In the genomic region with DNA sequence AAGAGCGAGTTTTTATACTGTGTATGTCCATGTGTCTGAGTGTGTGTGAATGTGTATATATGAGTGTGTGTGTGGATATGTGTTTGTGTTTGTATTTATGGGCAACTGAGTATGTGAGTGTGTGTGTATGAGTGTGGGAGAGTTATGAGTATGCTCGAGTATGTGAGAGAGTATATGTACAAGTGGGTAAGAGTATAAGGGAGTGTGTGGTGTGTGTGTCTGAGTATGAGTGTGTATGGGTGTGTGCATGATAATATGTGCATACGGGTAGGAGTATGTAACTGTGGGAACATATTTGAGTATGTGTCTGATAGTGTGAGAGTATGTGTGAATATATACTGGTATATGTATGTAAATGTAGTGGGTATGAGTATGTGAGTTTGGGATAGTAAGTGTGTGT, we compare ENCODE assay signal across 23 mouse cellular contexts.
DNase-seq lines count a peak whose midpoint lies in the region; ATAC-seq lines count a peak whose summit lies in the region.
"Had no signal": no experiment of that assay in that cellular context is flagged by ENCODE, and none has a peak within 500 bp of the region (broad histone marks: within the 10 kb centered on the region; RNA-seq: fewer than 3 reads in every experiment).

No protein-coding gene starts in this region.

- no peak overlapping the region for H3K9ac ChIP-seq in embryonic facial prominence, embryonic 11.5 days (replicated peaks; ENCODE audit: low read length)
- no peak overlapping the region for H3K9ac ChIP-seq in midbrain, embryonic 14.5 days (replicated peaks; ENCODE audit: low read length)
- H3K9ac ChIP-seq: embryonic facial prominence, embryonic 12.5 days; forebrain, embryonic 13.5 days; forebrain, embryonic 15.5 days; forebrain, postnatal 0 days had no signal

- H3K36me3 ChIP-seq in embryonic facial prominence, embryonic 11.5 days (replicated peaks; ENCODE audit: control insufficient read depth, insufficient read depth, low read depth, low read length): no peaks in the 10 kb centered on the region
- H3K36me3 ChIP-seq in embryonic facial prominence, embryonic 10.5 days (replicated peaks): no peaks in the 10 kb centered on the region
- no peaks in the 10 kb centered on the region for H3K36me3 ChIP-seq in midbrain, embryonic 14.5 days (ENCODE audit: control insufficient read depth, insufficient read depth, low read length)
- no peaks in the 10 kb centered on the region for H3K36me3 ChIP-seq in midbrain, embryonic 10.5 days
- H3K36me3 ChIP-seq: embryonic facial prominence, embryonic 12.5 days; forebrain, embryonic 15.5 days; G1E had no signal

- no peak overlapping the region for H3K4me2 ChIP-seq in embryonic facial prominence, embryonic 11.5 days (ENCODE audit: low read depth, low read length)
- no peak overlapping the region for H3K4me2 ChIP-seq in midbrain, embryonic 14.5 days (ENCODE audit: low read length)
- H3K4me2 ChIP-seq: embryonic facial prominence, embryonic 12.5 days; forebrain, embryonic 13.5 days; forebrain, embryonic 15.5 days had no signal

- H3K27me3 ChIP-seq in embryonic facial prominence, embryonic 11.5 days (ENCODE audit: control insufficient read depth, insufficient read depth, low read length): no peaks in the 10 kb centered on the region
- no peaks in the 10 kb centered on the region for H3K27me3 ChIP-seq in embryonic facial prominence, embryonic 10.5 days (replicated peaks; ENCODE audit: low read depth, poor library complexity, severe bottlenecking)
- H3K27me3 ChIP-seq in midbrain, embryonic 14.5 days (ENCODE audit: control insufficient read depth, insufficient read depth, low read length): no peaks in the 10 kb centered on the region
- H3K27me3 ChIP-seq in midbrain, embryonic 10.5 days (ENCODE audit: low read depth, poor library complexity, severe bottlenecking): no peaks in the 10 kb centered on the region
- H3K27me3 ChIP-seq: CH12.LX; embryonic facial prominence, embryonic 12.5 days; forebrain, embryonic 13.5 days; forebrain, embryonic 15.5 days; Patski had no signal

- H3K4me1 ChIP-seq in embryonic facial prominence, embryonic 11.5 days (ENCODE audit: control insufficient read depth, insufficient read depth, low read length): no peaks in the 10 kb centered on the region
- H3K4me1 ChIP-seq in embryonic facial prominence, embryonic 10.5 days: no peaks in the 10 kb centered on the region
- H3K4me1 ChIP-seq in midbrain, embryonic 14.5 days (ENCODE audit: control insufficient read depth, insufficient read depth, low read length): no peaks in the 10 kb centered on the region
- H3K4me1 ChIP-seq in midbrain, embryonic 10.5 days: no peaks in the 10 kb centered on the region
- H3K4me1 ChIP-seq: embryonic facial prominence, embryonic 12.5 days; forebrain, embryonic 13.5 days; forebrain, embryonic 15.5 days had no signal

- ATAC-seq in embryonic facial prominence, embryonic 11.5 days (replicated peaks; ENCODE audit: insufficient number of reproducible peaks, low FRiP score, low TSS enrichment, low read depth): 0 out of 2 replicates have a peak, but pooled peaks have one; percentile 56
- ATAC-seq in midbrain, embryonic 14.5 days (ENCODE audit: low FRiP score, low TSS enrichment): peak; percentile 60
- ATAC-seq: activated CD4-positive, CD25-positive, alpha-beta regulatory T cell, adult 4 months; CD4-positive, CD25-positive, alpha-beta regulatory T cell, adult 4 months; forebrain, embryonic 13.5 days; forebrain, embryonic 15.5 days; forebrain, postnatal 0 days; Patski had no signal

- H3K4me3 ChIP-seq in embryonic facial prominence, embryonic 11.5 days (ENCODE audit: low read depth, low read length): no peak overlapping the region
- no peak overlapping the region for H3K4me3 ChIP-seq in embryonic facial prominence, embryonic 10.5 days
- H3K4me3 ChIP-seq in midbrain, embryonic 14.5 days (replicated peaks; ENCODE audit: low read depth, low read length): no peak overlapping the region
- H3K4me3 ChIP-seq in midbrain, embryonic 10.5 days: no peak overlapping the region
- H3K4me3 ChIP-seq: embryonic facial prominence, embryonic 12.5 days; forebrain, embryonic 13.5 days; forebrain, embryonic 15.5 days had no signal

- 81% methylated on average over 3 of the region's 3 CpGs for WGBS in embryonic facial prominence, embryonic 11.5 days
- WGBS in embryonic facial prominence, embryonic 10.5 days: 87% methylated on average over 3 of the region's 3 CpGs
- 86% methylated on average over 3 of the region's 3 CpGs for WGBS in midbrain, embryonic 14.5 days
- WGBS in midbrain, embryonic 10.5 days: 83% methylated on average over 3 of the region's 3 CpGs

- DNase-seq in embryonic facial prominence, embryonic 11.5 days (ENCODE audit: low spot score): no peak
- no peak for DNase-seq in embryonic facial prominence, embryonic 10.5 days (ENCODE audit: low spot score)
- no peak for DNase-seq in midbrain, embryonic 14.5 days
- no peak for DNase-seq in midbrain, embryonic 10.5 days (ENCODE audit: low spot score)
- DNase-seq in lung, postnatal 25 days (ENCODE audit: low spot score): no peak
- DNase-seq: adrenal gland, adult 8-10 months; adrenal gland, postnatal 14 days; adrenal gland, postnatal 36 days; B cell, adult 2 months; cerebellum, adult 11-12 months; cerebellum, adult 2 months; cerebellum, adult 9-10 months; cerebellum, postnatal 10 days; cerebellum, postnatal 25 days; forebrain, postnatal 0 days had no signal

- H3K9me3 ChIP-seq in embryonic facial prominence, embryonic 11.5 days (replicated peaks; ENCODE audit: control insufficient read depth, low read length): no peaks in the 10 kb centered on the region
- H3K9me3 ChIP-seq in embryonic facial prominence, embryonic 10.5 days: no peaks in the 10 kb centered on the region
- H3K9me3 ChIP-seq in midbrain, embryonic 14.5 days (ENCODE audit: control insufficient read depth, low read length): no peaks in the 10 kb centered on the region
- H3K9me3 ChIP-seq in midbrain, embryonic 10.5 days (replicated peaks): no peaks in the 10 kb centered on the region
- H3K9me3 ChIP-seq: embryonic facial prominence, embryonic 12.5 days; forebrain, embryonic 13.5 days; forebrain, embryonic 15.5 days; G1E had no signal

- no peak overlapping the region for H3K27ac ChIP-seq in embryonic facial prominence, embryonic 11.5 days (replicated peaks; ENCODE audit: low read depth, low read length)
- no peak overlapping the region for H3K27ac ChIP-seq in embryonic facial prominence, embryonic 10.5 days (replicated peaks)
- H3K27ac ChIP-seq in midbrain, embryonic 14.5 days (replicated peaks; ENCODE audit: low read depth, low read length): no peak overlapping the region
- H3K27ac ChIP-seq in midbrain, embryonic 10.5 days (replicated peaks): no peak overlapping the region
- H3K27ac ChIP-seq: embryonic facial prominence, embryonic 12.5 days; forebrain, embryonic 13.5 days; forebrain, embryonic 15.5 days had no signal
